Mouse (Mus musculus): ENCODE measurements around the gene Insm1.

DNA sequence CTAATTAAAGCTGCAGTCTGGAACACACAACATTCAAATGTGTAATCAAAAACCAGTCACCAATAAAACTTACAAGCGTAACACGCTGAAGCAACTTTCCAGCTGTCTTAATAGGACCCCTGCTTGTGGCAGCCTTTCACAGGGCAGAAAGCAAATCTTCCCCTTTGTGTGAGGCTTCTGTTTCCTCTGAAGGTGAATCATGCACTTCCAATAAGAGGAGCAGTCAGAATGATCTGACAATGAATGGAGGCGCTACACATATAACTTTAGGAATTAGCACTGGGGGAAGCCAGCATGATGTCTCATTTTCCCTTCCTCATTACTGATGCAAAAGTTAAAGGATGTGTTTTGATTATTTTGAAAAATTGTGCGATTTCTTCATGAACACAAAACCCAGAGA is 39.4 kb downstream of the Insm1 start:
- no peak for TF ChIP-seq EP300 (IDR thresholded peaks at IDR 0.05; ENCODE audit: low read depth)
- TF ChIP-seq CTCF (IDR thresholded peaks at IDR 0.05; ENCODE audit: low read depth): no peak

Data from heart, postnatal 0 days (tissue).